Mouse (Mus musculus): ENCODE measurements around the gene Tmc2.

Gene Tmc2

DNA sequence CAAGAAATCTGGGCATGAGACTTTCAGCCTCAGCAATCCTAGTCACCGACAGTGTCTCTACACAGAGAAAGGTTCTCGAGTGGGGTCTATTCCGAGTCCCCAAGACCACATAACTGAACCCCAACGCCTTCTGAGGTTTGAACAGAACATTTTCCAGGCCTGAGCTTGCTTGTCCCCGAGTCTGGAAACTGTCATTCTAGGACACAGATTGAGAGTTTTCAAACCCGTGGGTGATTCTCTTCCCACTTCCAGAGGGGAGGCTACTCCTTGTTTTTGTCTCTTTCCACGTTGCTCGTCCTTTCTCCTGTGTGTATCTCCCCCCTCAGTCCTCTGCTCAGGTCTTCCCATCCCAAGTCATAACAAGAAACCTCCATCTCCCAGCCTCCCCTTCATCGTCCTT, 102.6 kb downstream of the Tmc2 start:
- no peak for DNase-seq

DNA sequence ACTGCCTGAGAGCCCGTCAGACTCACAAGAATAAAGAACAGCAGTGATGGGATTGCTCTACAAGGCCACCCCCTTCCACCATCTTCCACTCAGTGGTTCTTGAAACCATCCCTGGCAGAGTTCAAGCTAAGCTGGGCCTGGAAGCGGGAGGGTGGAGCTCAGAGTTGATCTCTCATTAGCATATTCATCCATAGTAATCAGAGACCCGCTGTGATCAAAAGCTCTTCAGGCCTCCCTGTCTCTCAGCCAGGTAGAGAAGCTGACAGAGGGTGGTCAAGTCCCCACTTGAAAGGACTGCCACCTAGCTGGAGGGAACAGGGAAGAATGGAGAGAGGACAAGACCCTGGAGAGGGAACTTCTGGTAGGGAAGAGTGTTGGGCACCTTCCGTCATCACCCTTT, 108.0 kb downstream of the Tmc2 start:
- DNase-seq: no peak

Measured in lung, postnatal 36 days (tissue).